Mouse (Mus musculus) spleen, adult 2 months (tissue): ENCODE results near the gene Bid. TPM values are rescaled to one million over a fixed set of nuclear protein-coding genes. Genes with fewer than 3 reads are reported as not detected.

Source experiments
- DNase-seq, 2 experiments: peaks; one replicate each; pipeline versions ENCODE4 v3.0.0 to v3.0.0-alpha.2; 2012 to 2021; ENCODE audit warnings: low spot score in 2 of 2, low read depth in 1 of 2
- H3K27ac ChIP-seq: fragments of 200-500 bp; 2 replicates; pipeline ENCODE4 v1.5.1; 2012; ENCODE audit warnings: low read length, inconsistent platforms; ENCODE audit not compliant: insufficient read depth
- H3K27me3 ChIP-seq: fragments of 200-500 bp; 2 replicates; pipeline ENCODE4 v1.6.1; 2012; ENCODE audit warnings: mild to moderate bottlenecking, moderate library complexity, low read length, inconsistent platforms; ENCODE audit not compliant: control insufficient read depth, insufficient read depth
- H3K36me3 ChIP-seq: fragments of 200-500 bp; 2 replicates; pipeline ENCODE4 v1.6.1; 2012; ENCODE audit warnings: mild to moderate bottlenecking, low read length, inconsistent platforms; ENCODE audit not compliant: control insufficient read depth, insufficient read depth
- H3K4me1 ChIP-seq: fragments of 200-500 bp; 2 replicates; pipeline ENCODE4 v1.6.1; 2011; ENCODE audit warnings: inconsistent platforms; ENCODE audit not compliant: control insufficient read depth, insufficient read depth, insufficient read length
- H3K4me3 ChIP-seq: fragments of 200-500 bp; 2 replicates; pipeline ENCODE4 v1.5.1; 2011; ENCODE audit warnings: mild to moderate bottlenecking, inconsistent platforms; ENCODE audit not compliant: insufficient read depth, insufficient read length; ENCODE audit errors: extremely low read depth
- CTCF ChIP-seq: fragments of 200-500 bp; IDR thresholded peaks from 2 replicates; pipeline ENCODE4 v1.5.1; 2011; ENCODE audit warnings: mild to moderate bottlenecking, inconsistent platforms; ENCODE audit not compliant: insufficient read depth, insufficient read length, insufficient replicate concordance; ENCODE audit errors: extremely low read depth
- POLR2A ChIP-seq: fragments of 200-500 bp; IDR thresholded peaks from 2 replicates; pipeline ENCODE4 v1.6.1; 2011; ENCODE audit warnings: low read depth, low read length, inconsistent platforms
- WGBS: fragments of 180-500 bp; shearing (Covaris S2); methylation state at CpG from one replicate; pipeline ENCODE4 v1.1.7; 2018; 5-methylcytosine and 5-hydroxymethylcytosine counted together
- polyA plus RNA-seq: library from polyadenylated mRNA; depleted of rRNA; stranded (reverse); fragments of >200 nt; gene quantifications from 2 replicates; pipeline ENCODE4 v1.2.3, GENCODE M21; 2012

Bid gene
- polyA plus RNA-seq, 1 experiment, result 23.6 TPM

DNA sequence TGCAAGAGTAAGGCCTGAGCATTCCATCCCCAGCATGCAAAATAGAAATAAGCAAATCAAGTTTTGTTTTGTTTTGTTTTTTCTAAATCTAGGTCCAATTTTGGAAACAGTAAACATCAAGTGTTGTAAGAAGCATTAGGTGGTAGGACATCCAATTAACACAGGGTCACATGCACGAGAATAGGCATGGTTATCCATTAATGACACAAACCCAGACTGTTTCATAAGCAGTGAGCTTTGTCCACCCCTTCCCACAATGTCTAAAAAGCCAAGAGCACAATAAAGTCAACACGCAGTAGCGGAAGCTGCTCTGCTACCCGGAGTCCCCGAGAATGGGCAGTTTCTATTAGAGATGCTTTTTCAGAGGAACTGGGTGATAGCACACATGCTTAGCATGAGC, 11.5 kb downstream of the Bid start:
- 88% methylated on average over 5 of the region's 5 CpGs for WGBS
- no peak for DNase-seq
- Histone ChIP-seq H3K27ac (no peak overlapping the region), H3K4me3 (no peak overlapping the region), H3K27me3 (no peaks in the 10 kb centered on the region), H3K4me1 (peaks cover 10% of the 10 kb centered on the region; the same call in 1 of the 2 replicates), H3K36me3 (peaks cover 8% of the 10 kb centered on the region)
- TF ChIP-seq CTCF (no peak), POLR2A (no peak)

GRCm38 (mm10) chr6:120903961-120904360, 12.7 kb downstream of the Bid start:
- H3K27ac ChIP-seq, result no peak overlapping the region
- 81% methylated on average over 11 of the region's 11 CpGs for WGBS
- no peaks in the 10 kb centered on the region for H3K27me3 ChIP-seq
- peaks cover 11% of the 10 kb centered on the region for H3K36me3 ChIP-seq
- H3K4me1 ChIP-seq, result peaks cover 10% of the 10 kb centered on the region; the same call in 1 of the 2 replicates
- no peak overlapping the region for H3K4me3 ChIP-seq
- TF ChIP-seq CTCF, result no peak
- TF ChIP-seq POLR2A, result no peak
- no peak for DNase-seq

GRCm38 (mm10) chr6:120903450-120903912, 13.2 kb downstream of the Bid start:
- WGBS, result 57% methylated on average over 5 of the region's 5 CpGs
- Histone ChIP-seq H3K36me3 (peaks cover 11% of the 10 kb centered on the region), H3K27me3 (no peaks in the 10 kb centered on the region), H3K4me1 (peaks cover 10% of the 10 kb centered on the region; the same call in 1 of the 2 replicates), H3K4me3 (no peak overlapping the region), H3K27ac (no peak overlapping the region)
- DNase-seq, result peak in 1 of 2 experiments; percentile 28
- TF ChIP-seq CTCF (peak; percentile 22; the same call in 1 of the 2 replicates), POLR2A (no peak)

DNA sequence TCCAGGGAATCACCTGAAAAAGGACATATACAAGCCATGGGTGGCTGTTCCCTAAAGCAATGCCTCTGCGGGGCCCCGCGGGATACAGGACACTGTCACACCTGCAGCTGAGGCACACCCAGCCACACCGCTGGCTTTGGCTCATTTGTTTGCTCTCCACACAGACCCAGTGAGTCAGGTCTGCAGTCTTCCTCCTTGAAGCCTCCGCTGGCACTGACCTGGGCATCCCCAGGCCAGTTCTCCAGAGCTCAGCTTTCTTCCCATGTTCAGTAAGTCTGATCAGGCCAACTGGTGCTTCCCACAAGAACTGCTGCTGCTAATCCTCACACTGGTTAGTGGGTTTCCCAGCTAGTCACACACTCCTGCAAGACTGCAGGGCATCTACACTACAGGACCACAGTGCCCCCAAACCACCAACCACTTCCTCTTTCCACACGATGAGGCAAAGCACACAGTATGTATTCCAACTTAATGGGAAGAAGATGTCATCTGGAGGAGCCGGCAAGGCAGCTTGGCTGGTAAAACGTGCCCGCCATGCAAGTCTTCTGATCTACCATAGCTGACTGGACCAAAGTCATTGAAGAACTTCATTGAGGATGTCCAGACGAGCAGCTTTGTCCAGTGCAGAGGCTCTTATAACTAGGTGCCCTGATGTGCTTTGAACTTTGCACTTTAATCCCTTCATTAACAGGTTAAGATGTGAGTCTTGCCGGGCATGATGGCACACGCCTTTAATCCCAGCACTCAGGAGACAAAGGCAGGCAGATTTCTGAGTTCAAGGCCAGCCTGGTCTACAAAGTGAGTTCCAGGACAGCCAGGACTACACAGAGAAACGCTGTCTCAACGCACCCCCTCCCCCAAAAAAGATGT, 14.6 kb downstream of the Bid start:
- peak in 1 of 2 experiments; percentile 43 for DNase-seq
- H3K27ac ChIP-seq, result no peak overlapping the region

GRCm38 (mm10) chr6:120898188-120898833, 18.3 kb downstream of the Bid start:
- no peaks in the 10 kb centered on the region for H3K27me3 ChIP-seq
- peaks cover 8% of the 10 kb centered on the region; the same call in 1 of the 2 replicates for H3K4me1 ChIP-seq
- DNase-seq, result peak in 1 of 2 experiments; percentile 38
- TF ChIP-seq CTCF, result peak; percentile 85; the same call in 1 of the 2 replicates
- TF ChIP-seq POLR2A, result no peak
- 72% methylated on average over 6 of the region's 6 CpGs for WGBS
- H3K4me3 ChIP-seq, result no peak overlapping the region
- H3K36me3 ChIP-seq, result peaks cover 36% of the 10 kb centered on the region
- no peak overlapping the region for H3K27ac ChIP-seq

More for the DNA sequence above, 14.6 kb downstream of the Bid start:
- 53% methylated on average over 14 of the region's 14 CpGs for WGBS
- TF ChIP-seq CTCF, result no peak
- no peak for TF ChIP-seq POLR2A
- Histone ChIP-seq H3K4me1 (peaks cover 10% of the 10 kb centered on the region; the same call in 1 of the 2 replicates), H3K27me3 (no peaks in the 10 kb centered on the region), H3K4me3 (no peak overlapping the region), H3K36me3 (peaks cover 17% of the 10 kb centered on the region)

DNA sequence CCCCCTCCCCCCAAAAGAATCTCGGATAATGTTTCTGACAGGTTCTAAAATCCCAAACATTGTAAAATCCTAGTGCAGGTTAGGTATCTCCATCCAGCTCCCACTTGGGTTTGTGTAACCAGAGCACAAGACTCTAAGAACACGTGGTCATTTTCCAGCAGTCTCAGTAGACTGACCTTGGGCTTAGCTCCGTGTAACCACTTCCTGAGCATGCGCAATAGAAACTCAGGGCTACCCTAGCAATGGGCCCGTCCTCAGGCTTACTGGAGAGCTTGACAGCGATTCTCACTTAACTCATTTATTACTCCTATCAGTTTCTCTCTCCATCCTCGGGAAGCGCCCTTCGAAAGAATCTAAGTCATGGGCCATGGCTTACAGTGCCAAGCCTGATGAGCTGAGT, 22.1 kb downstream of the Bid start:
- H3K4me3 ChIP-seq, result no peak overlapping the region
- no peak for DNase-seq
- H3K36me3 ChIP-seq, result peaks cover 45% of the 10 kb centered on the region
- no peak overlapping the region for H3K27ac ChIP-seq
- no peaks in the 10 kb centered on the region for H3K27me3 ChIP-seq
- TF ChIP-seq CTCF, result no peak
- 84% methylated on average over 9 of the region's 9 CpGs for WGBS
- H3K4me1 ChIP-seq, result no peaks in the 10 kb centered on the region
